Mouse (Mus musculus) ES-E14 (cell line): Measurements from ENCODE around the gene Parg. TPM values are rescaled to one million over a fixed set of nuclear protein-coding genes. Genes with fewer than 3 reads are reported as not detected.

Experiments
- DNase-seq: peaks from one replicate; pipeline ENCODE4 v3.0.0-alpha.2; 2013; ENCODE audit warnings: low read depth, low spot score
- H3K27ac ChIP-seq: 2 replicates; pipeline ENCODE4 v1.5.1; 2012; ENCODE audit warnings: low read depth, mild to moderate bottlenecking, low read length, moderate library complexity, mixed read lengths; ENCODE audit not compliant: poor library complexity, insufficient read depth, severe bottlenecking
- H3K36me3 ChIP-seq: 2 replicates; pipeline ENCODE4 v1.6.1; 2012; ENCODE audit warnings: mild to moderate bottlenecking, low read length, moderate library complexity, mixed read lengths; ENCODE audit not compliant: control insufficient read depth, poor library complexity, insufficient read depth, severe bottlenecking
- H3K4me1 ChIP-seq, 2 experiments: fragments of 150-350 bp in 1 of 2; sonication (generic) in 1 of 2; 2 replicates each; pipeline ENCODE4 v1.6.1; 2012; ENCODE audit warnings: low read length in 2 of 2, mild to moderate bottlenecking in 1 of 2, mixed read lengths in 1 of 2; ENCODE audit not compliant: control insufficient read depth in 2 of 2, insufficient read depth in 2 of 2, poor library complexity in 1 of 2
- H3K4me3 ChIP-seq, 2 experiments: fragments of 150-350 bp in 1 of 2; sonication (generic) in 1 of 2; 2 replicates each; pipeline ENCODE4 v1.5.1; 2012; ENCODE audit warnings: low read length in 2 of 2, low read depth in 1 of 2, mild to moderate bottlenecking in 1 of 2, mixed read lengths in 1 of 2; ENCODE audit not compliant: insufficient read depth in 1 of 2, poor library complexity in 1 of 2, severe bottlenecking in 1 of 2
- H3K9ac ChIP-seq: 2 replicates; pipeline ENCODE4 v1.6.1; 2012; ENCODE audit warnings: low read depth, mild to moderate bottlenecking, low read length, mixed read lengths; ENCODE audit not compliant: poor library complexity, insufficient read depth, severe bottlenecking
- H3K9me3 ChIP-seq: fragments of 150-350 bp; sonication (generic); 2 replicates; pipeline ENCODE4 v1.6.1; 2012; ENCODE audit warnings: low read depth, mild to moderate bottlenecking, low read length; ENCODE audit not compliant: control insufficient read depth, insufficient read depth
- CHD2 ChIP-seq: IDR thresholded peaks from 2 replicates; pipeline ENCODE4 v1.6.1; 2014; ENCODE audit warnings: mild to moderate bottlenecking, low read depth, low read length, inconsistent platforms
- HCFC1 ChIP-seq: IDR thresholded peaks from 2 replicates; pipeline ENCODE4 v1.6.1; 2012; ENCODE audit warnings: low read length, inconsistent platforms, borderline replicate concordance; ENCODE audit not compliant: insufficient read depth
- MAFK ChIP-seq: IDR thresholded peaks from 2 replicates; pipeline ENCODE4 v1.6.1; 2014; ENCODE audit warnings: mild to moderate bottlenecking, low read depth, low read length, inconsistent platforms; ENCODE audit not compliant: insufficient read depth
- ZC3H11A ChIP-seq: IDR thresholded peaks from 2 replicates; pipeline ENCODE4 v1.6.1; 2012; ENCODE audit warnings: low read depth, mild to moderate bottlenecking, inconsistent platforms, low read length, borderline replicate concordance
- ZNF384 ChIP-seq: IDR thresholded peaks from 2 replicates; pipeline ENCODE4 v1.6.1; 2012; ENCODE audit warnings: low read depth, low read length, inconsistent platforms
- in situ Hi-C, 2 experiments: fragments of 600-800 bp; cut with MboI; formaldehyde crosslinking; loops; one replicate each; pipeline ENCODE4 v1.15.1; 2025; ENCODE audit warnings: low sequenced_read_pairs in 2 of 2, inconsistent platforms in 1 of 2; ENCODE audit not compliant: unreplicated experiment in 2 of 2
- total RNA-seq: library from RNA; depleted of rRNA; stranded (reverse); fragments of 300-350 nt; gene quantifications from 2 replicates; pipeline ENCODE4 v1.2.3, GENCODE M21; 2012

Parg gene
- total RNA-seq, 1 experiment = 56.9 TPM

DNA sequence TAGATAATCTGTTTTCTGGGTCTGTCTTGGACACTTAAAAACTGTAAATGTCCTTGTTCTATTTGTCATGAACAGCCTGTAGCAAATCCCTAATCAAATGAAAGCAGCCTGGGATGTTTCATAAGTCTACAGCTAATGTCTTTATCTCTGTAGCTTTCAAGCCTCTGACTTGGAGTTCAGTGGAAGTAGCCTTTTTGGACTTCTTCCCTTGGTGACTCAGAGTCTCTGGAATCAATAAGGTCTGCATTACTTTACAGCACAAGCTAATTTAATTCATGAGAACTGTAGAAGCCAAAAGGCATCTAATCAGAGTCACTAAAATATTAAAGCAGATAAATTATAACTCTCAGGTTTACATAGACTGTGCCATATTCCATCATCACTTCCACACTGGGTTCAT lies 24.9 kb downstream of the Parg start:
- Histone ChIP-seq H3K9me3 (no peaks in the 10 kb centered on the region), H3K36me3 (no peaks in the 10 kb centered on the region), H3K9ac (no peak overlapping the region), H3K27ac (no peak overlapping the region), H3K4me1 (no peaks in the 10 kb centered on the region), H3K4me3 (no peak overlapping the region)
- in situ Hi-C loops = no loop called here
- DNase-seq = no peak
- TF ChIP-seq ZNF384 (no peak), CHD2 (no peak), MAFK (no peak), HCFC1 (no peak), ZC3H11A (no peak)

- no peak overlapping the region for H3K4me3 ChIP-seq
- H3K27ac ChIP-seq = no peak overlapping the region
- in situ Hi-C loops = no loop called here
- no peaks in the 10 kb centered on the region for H3K4me1 ChIP-seq
- H3K9ac ChIP-seq = no peak overlapping the region
- H3K9me3 ChIP-seq = no peaks in the 10 kb centered on the region
- 0 out of 2 replicates have a peak, but pooled peaks cover 3% of the 10 kb centered on the region for H3K36me3 ChIP-seq
- TF ChIP-seq HCFC1 = no peak
- no peak for TF ChIP-seq ZNF384
- TF ChIP-seq ZC3H11A = no peak
- no peak for TF ChIP-seq CHD2
- TF ChIP-seq MAFK = no peak
- peak; percentile 38 for DNase-seq
These were observed 27.2 kb downstream of the Parg start for GRCm38 (mm10) chr14:32228996-32229395.

DNA sequence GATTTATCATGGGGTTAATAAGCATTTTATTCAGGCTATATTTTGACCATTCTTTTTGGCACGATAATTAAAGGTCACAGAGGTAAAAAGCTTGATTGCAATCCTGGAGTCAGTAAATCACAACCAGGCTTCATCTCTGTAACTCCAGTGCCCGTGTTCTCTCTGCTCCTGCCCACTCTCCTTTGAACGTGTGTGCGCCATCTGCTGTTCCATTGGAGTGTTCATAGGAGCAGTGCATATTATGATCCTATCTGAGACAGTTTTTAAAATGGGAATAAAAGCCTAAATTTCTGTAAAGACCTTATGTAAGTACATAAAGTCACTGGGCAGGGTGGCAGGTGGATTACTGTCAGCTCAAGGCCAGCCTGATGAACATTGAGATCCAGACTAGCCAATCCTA lies 40.7 kb downstream of the Parg start:
- DNase-seq = no peak
- Histone ChIP-seq H3K9ac (no peak overlapping the region), H3K9me3 (no peaks in the 10 kb centered on the region), H3K4me1 (no peaks in the 10 kb centered on the region), H3K36me3 (peaks cover 6% of the 10 kb centered on the region; the same call in 1 of the 2 replicates), H3K27ac (no peak overlapping the region), H3K4me3 (no peak overlapping the region)
- TF ChIP-seq ZC3H11A (no peak), HCFC1 (no peak), MAFK (no peak), CHD2 (no peak), ZNF384 (no peak)
- in situ Hi-C loops = no loop called here

DNA sequence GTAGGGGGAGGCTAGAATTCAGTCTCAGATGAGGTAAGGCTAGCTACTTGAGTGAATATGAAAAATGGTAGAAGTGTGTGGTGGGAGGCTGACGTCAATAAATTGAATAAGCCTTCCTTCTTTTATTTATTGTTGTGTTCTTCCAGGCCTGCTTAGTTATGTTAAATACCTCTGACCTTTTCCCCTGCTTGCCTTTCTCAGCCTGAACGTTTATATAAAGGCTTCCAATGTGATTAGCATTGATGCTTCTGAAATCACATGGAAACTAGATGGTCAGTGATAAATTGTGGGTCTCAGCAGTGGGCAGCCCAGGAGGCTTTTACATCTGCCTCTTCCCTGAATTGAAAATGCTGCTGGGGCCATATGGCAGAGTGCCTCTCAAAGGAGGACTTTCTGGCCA lies 44.3 kb downstream of the Parg start:
- TF ChIP-seq MAFK (no peak), ZC3H11A (no peak), ZNF384 (no peak), HCFC1 (no peak), CHD2 (no peak)
- Histone ChIP-seq H3K9me3 (no peaks in the 10 kb centered on the region), H3K9ac (no peak overlapping the region), H3K36me3 (peaks cover 10% of the 10 kb centered on the region), H3K4me1 (no peaks in the 10 kb centered on the region), H3K27ac (no peak overlapping the region), H3K4me3 (no peak overlapping the region)
- in situ Hi-C loops = no loop called here
- DNase-seq = no peak

- no peaks in the 10 kb centered on the region for H3K9me3 ChIP-seq
- H3K9ac ChIP-seq = no peak overlapping the region
- H3K27ac ChIP-seq = no peak overlapping the region
- in situ Hi-C loops = no loop called here
- H3K4me1 ChIP-seq = no peaks in the 10 kb centered on the region
- DNase-seq = no peak
- H3K36me3 ChIP-seq = peaks cover 7% of the 10 kb centered on the region
- H3K4me3 ChIP-seq = no peak overlapping the region
- TF ChIP-seq HCFC1 (no peak), MAFK (no peak), ZNF384 (no peak), ZC3H11A (no peak), CHD2 (no peak)
These were observed 47.9 kb downstream of the Parg start for GRCm38 (mm10) chr14:32249616-32250015.
